Mouse (Mus musculus) embryonic facial prominence, embryonic 14.5 days (tissue): Measurements from ENCODE around the gene Dpep3. TPM values are rescaled to one million over a fixed set of nuclear protein-coding genes. Genes with fewer than 3 reads are reported as not detected.

Experiments used
- ATAC-seq: fragments of 200-750 bp; cut with Nextera tagmentation; 2 replicates; pipeline ENCODE4 v1.8.0; 2017; ENCODE audit warnings: low read depth, moderate number of reproducible peaks, moderate TSS enrichment
- DNase-seq: peaks from one replicate; pipeline ENCODE4 v3.0.0-alpha.2; 2015; ENCODE audit warnings: low spot score
- H3K27ac ChIP-seq: fragments of 300-500 bp; sonication (generic); replicated peaks from 2 replicates; pipeline ENCODE4 v1.5.1; 2014; ENCODE audit warnings: low read depth, mild to moderate bottlenecking, low read length, moderate library complexity
- H3K27me3 ChIP-seq: fragments of 300-500 bp; sonication (generic); replicated peaks from 2 replicates; pipeline ENCODE4 v1.6.1; 2014; ENCODE audit warnings: low read length; ENCODE audit not compliant: control insufficient read depth, insufficient read depth
- H3K36me3 ChIP-seq: fragments of 300-500 bp; sonication (generic); 2 replicates; pipeline ENCODE4 v1.6.1; 2014; ENCODE audit warnings: low read length, mixed read lengths; ENCODE audit not compliant: control insufficient read depth, insufficient read depth
- H3K4me1 ChIP-seq: fragments of 300-500 bp; sonication (generic); 2 replicates; pipeline ENCODE4 v1.6.1; 2014; ENCODE audit warnings: antibody characterized with exemption, low read length; ENCODE audit not compliant: control insufficient read depth, insufficient read depth
- H3K4me2 ChIP-seq: fragments of 300-500 bp; sonication (generic); 2 replicates; pipeline ENCODE4 v1.6.1; 2014; ENCODE audit warnings: low read depth, mild to moderate bottlenecking, low read length, moderate library complexity, mixed read lengths
- H3K4me3 ChIP-seq: fragments of 300-500 bp; sonication (generic); 2 replicates; pipeline ENCODE4 v1.5.1; 2014; ENCODE audit warnings: low read depth, mild to moderate bottlenecking, low read length
- H3K9ac ChIP-seq: fragments of 300-500 bp; sonication (generic); 2 replicates; pipeline ENCODE4 v1.6.1; 2014; ENCODE audit warnings: low read depth, mild to moderate bottlenecking, low read length, moderate library complexity, mixed read lengths
- H3K9me3 ChIP-seq: fragments of 300-500 bp; sonication (generic); 2 replicates; pipeline ENCODE4 v1.6.1; 2016; ENCODE audit warnings: low read length; ENCODE audit not compliant: control insufficient read depth
- WGBS: fragments of 180-500 bp; shearing (Covaris S2); extraction: QIAGEN DNeasy Blood & Tissue Kit; methylation state at CpG from one replicate; pipeline ENCODE4 v1.1.7; 2014; 5-methylcytosine and 5-hydroxymethylcytosine counted together
- polyA plus RNA-seq: library from polyadenylated mRNA; unstranded; fragments of >200 nt; fragmentation: Nextera tagmentation; extraction: Ambion mirVana; gene quantifications from 2 replicates; pipeline ENCODE4 v1.2.1, GENCODE M21; 2014

Dpep3 gene
- polyA plus RNA-seq, 1 experiment from 2014 or later: not detected

DNA sequence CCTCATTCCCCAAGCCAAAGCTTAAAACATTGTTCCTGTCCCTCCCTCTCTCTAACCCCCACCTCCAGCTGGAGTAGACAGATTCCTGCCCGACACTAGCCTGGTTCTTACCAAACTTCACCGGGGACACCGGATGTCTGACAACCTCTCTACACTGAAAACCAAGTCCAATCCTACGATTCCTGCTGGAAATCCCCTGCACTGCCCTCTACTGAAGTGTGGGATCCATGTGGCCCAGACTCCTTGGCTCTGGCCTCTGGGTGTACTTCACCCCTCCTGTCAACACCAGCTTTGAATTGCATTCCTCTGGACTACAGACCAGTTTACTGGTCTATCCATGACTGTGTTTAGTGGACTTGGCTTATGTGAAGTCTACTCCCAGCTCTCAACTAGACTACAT, 22.7 kb downstream of the Dpep3 start:
- Histone ChIP-seq H3K27ac (no peak overlapping the region), H3K9ac (no peak overlapping the region), H3K4me2 (no peak overlapping the region), H3K36me3 (peaks cover 79% of the 10 kb centered on the region), H3K4me1 (no peaks in the 10 kb centered on the region), H3K4me3 (no peak overlapping the region), H3K27me3 (no peaks in the 10 kb centered on the region), H3K9me3 (no peaks in the 10 kb centered on the region)
- DNase-seq: no peak
- WGBS: 89% methylated on average over 4 of the region's 4 CpGs
- ATAC-seq: no peak

DNA sequence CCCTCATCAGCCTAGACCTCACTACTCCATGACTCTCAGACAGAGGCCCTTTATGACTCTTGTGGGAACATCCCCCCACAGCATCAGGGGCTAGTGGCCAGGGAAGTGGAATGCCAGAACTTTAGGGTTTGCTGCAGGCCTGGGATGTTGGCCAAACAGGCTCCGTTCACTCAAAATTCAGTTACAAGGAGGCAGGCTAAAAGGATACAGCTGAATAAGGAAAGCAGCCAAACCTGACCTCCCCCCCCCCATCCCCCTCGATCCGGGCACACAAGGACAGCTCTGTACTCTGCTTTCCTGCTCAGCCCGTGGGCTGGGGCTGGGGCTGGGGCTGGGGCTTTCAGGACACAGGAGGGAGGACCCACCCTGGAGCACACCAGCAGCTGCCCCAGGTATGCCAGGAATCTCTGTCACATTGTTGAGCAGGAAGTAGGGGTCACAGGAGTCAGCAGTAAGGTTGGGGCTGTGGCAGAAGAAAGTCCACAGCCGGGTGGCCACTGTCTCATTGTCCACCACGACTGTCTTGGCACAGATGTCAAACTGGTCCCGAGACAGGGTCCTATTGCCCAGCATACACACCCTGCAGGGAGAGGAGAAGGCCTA, 28.1 kb downstream of the Dpep3 start:
- peaks cover 97% of the 10 kb centered on the region for H3K36me3 ChIP-seq
- H3K9me3 ChIP-seq: no peaks in the 10 kb centered on the region
- ATAC-seq (peak; percentile 79), DNase-seq (peak; percentile 72)
- H3K4me3 ChIP-seq: no peak overlapping the region
- WGBS: 29% methylated on average over 6 of the region's 7 CpGs
- peak overlapping the region; percentile 83 for H3K27ac ChIP-seq
- H3K9ac ChIP-seq: no peak overlapping the region
- H3K4me2 ChIP-seq: no peak overlapping the region
- no peaks in the 10 kb centered on the region for H3K27me3 ChIP-seq
- H3K4me1 ChIP-seq: peaks cover 9% of the 10 kb centered on the region; the same call in 1 of the 2 replicates

DNA sequence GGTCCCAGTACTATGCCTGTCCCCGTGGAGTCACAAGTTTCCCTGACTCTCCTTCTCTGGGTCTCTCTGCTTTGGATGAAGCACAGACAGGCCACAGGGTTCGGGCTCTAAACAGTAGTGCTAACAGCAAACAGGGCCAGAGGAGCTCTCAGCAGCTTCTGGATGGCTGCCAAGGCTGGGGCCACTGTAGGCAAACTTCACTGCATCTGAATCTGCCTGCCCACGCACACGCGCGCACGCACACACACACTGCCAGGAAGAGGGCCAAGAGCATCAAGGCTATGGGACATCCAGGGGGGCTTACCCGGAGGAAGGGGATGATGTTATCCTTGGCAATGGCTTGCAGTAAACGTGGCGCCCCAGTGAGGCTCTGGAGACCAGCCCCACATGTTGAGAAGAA, 29.9 kb downstream of the Dpep3 start:
- no peak overlapping the region for H3K4me3 ChIP-seq
- no peaks in the 10 kb centered on the region for H3K9me3 ChIP-seq
- ATAC-seq (0 out of 2 replicates have a peak, but pooled peaks have one; percentile 14), DNase-seq (peak; percentile 72)
- H3K9ac ChIP-seq: no peak overlapping the region
- no peak overlapping the region for H3K4me2 ChIP-seq
- H3K36me3 ChIP-seq: peaks cover 99% of the 10 kb centered on the region
- no peak overlapping the region for H3K27ac ChIP-seq
- no peaks in the 10 kb centered on the region for H3K27me3 ChIP-seq
- 56% methylated on average over 10 of the region's 10 CpGs for WGBS
- H3K4me1 ChIP-seq: peaks cover 9% of the 10 kb centered on the region; the same call in 1 of the 2 replicates

DNA sequence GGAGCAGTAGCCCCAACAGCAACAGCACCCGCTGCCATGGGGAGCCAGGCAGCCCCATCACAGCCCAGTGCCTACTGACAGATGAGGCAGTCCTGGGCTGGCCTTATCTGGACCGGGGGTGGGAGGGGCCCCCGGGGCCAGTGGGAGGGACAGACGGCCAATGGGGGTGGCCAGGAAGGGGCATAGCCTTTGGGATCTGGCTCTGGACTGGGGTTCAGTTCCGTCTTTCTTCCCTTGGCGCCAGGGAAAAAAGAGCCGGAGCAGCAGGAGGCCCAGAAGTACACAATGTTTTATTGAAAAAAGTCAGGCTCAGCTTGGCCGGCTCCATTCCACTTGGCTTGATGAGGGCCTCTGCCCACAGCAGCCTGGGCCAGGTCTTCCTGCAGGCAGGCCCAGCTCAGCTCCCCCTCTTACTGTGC, 35.9 kb downstream of the Dpep3 start, which contains the start of gene Lcat:
TSS of gene Lcat (minus strand) at position 62 of the 419 bp plus-strand sequence.
- H3K9ac ChIP-seq: no peak within 1 kb of the TSS
- ATAC-seq (no peak), DNase-seq (no peak)
- no peak within 1 kb of the TSS for H3K27ac ChIP-seq
- 0 out of 2 replicates have a peak, but pooled peaks cover 1% of the 10 kb centered on the region for H3K4me1 ChIP-seq
- H3K9me3 ChIP-seq: no peaks in the 10 kb centered on the region
- H3K4me2 ChIP-seq: no peak within 1 kb of the TSS
- H3K27me3 ChIP-seq: no peaks in the 10 kb centered on the region
- H3K4me3 ChIP-seq: no peak within 1 kb of the TSS
- peaks cover 86% of the 10 kb centered on the region for H3K36me3 ChIP-seq
- WGBS: 73% methylated on average over 6 of the region's 8 CpGs

DNA sequence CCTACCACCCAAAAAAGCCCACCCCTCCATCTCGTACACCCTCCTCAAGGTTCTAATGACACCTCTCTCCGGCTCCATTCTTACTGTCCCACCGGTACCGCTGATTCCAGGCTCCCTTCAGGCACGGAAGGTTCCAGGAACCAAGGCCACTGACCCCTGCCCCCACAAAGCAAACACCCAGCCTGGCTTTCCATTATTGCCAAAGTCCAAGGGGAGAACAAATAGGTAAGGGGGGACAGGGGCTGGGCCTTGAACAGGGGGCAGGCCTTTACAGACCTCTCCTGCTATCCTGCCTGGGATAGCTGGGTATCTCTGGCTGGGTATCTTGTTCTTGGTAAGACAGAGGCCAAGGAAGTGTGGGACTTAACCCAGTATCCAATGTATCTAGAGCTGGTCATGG, 36.7 kb downstream of the Dpep3 start:
- H3K36me3 ChIP-seq: peaks cover 78% of the 10 kb centered on the region
- H3K9ac ChIP-seq: no peak overlapping the region
- H3K4me1 ChIP-seq: 0 out of 2 replicates have a peak, but pooled peaks cover 4% of the 10 kb centered on the region
- H3K9me3 ChIP-seq: no peaks in the 10 kb centered on the region
- WGBS: 95% methylated on average over 5 of the region's 5 CpGs
- no peaks in the 10 kb centered on the region for H3K27me3 ChIP-seq
- no peak overlapping the region for H3K4me3 ChIP-seq
- H3K4me2 ChIP-seq: no peak overlapping the region
- ATAC-seq: no peak
- no peak overlapping the region for H3K27ac ChIP-seq
- DNase-seq: no peak

DNA sequence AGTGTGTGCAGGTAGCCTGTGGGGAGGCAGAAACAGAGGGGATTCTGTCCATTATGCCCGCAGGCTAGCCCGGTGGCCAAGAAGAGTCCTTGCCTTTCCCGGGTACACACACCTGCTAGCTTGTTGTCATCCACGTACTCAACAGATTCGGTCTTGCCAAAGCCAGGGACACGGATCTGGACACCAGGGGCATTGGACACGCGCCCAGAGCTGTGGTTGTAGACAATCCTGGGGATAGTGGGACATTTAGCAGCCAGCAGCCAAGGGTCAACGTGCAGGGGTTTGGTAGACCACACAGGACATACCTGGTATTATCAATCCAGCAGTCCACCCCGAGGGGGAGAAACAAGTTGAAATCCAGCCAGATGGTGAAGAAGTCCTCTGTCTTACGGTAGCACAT, 37.2 kb downstream of the Dpep3 start:
- Histone ChIP-seq H3K27me3 (no peaks in the 10 kb centered on the region), H3K9me3 (no peaks in the 10 kb centered on the region), H3K9ac (no peak overlapping the region), H3K27ac (no peak overlapping the region), H3K36me3 (peaks cover 73% of the 10 kb centered on the region), H3K4me1 (0 out of 2 replicates have a peak, but pooled peaks cover 4% of the 10 kb centered on the region), H3K4me3 (no peak overlapping the region), H3K4me2 (no peak overlapping the region)
- DNase-seq (no peak), ATAC-seq (no peak)
- WGBS: 93% methylated on average over 11 of the region's 11 CpGs

DNA sequence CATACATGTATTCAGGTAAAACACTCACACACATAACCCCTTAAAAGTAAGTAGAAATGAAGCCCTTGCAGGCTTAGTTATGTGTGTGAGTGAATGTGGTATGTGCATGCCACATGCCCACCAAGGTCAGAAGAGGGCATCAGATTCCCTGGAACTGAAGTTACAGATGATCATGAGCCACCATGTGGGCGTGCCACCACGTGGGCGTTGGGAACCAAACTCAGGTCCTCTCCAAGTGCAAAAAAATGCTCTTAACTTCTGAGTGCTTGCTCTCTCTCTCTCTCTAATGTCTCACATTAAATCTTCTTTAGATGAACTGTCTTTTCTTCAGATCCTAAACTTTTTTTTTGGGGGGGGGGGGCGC, 40.9 kb downstream of the Dpep3 start, which contains the start of gene Psmb10:
TSS of gene Psmb10 (minus strand) at position 139 of the 364 bp plus-strand sequence.
- peak within 1 kb of the TSS; percentile 76 for H3K9ac ChIP-seq
- H3K4me3 ChIP-seq: peak within 1 kb of the TSS; percentile 76
- peak within 1 kb of the TSS; percentile 94 for H3K4me2 ChIP-seq
- peak within 1 kb of the TSS; percentile 81 for H3K27ac ChIP-seq
- DNase-seq: peak; percentile 45
- no peaks in the 10 kb centered on the region for H3K9me3 ChIP-seq
- no peak for ATAC-seq
- no peaks in the 10 kb centered on the region for H3K27me3 ChIP-seq
- peaks cover 36% of the 10 kb centered on the region for H3K36me3 ChIP-seq
- peaks cover 15% of the 10 kb centered on the region for H3K4me1 ChIP-seq
- 32% methylated on average over 4 of the region's 4 CpGs for WGBS

DNA sequence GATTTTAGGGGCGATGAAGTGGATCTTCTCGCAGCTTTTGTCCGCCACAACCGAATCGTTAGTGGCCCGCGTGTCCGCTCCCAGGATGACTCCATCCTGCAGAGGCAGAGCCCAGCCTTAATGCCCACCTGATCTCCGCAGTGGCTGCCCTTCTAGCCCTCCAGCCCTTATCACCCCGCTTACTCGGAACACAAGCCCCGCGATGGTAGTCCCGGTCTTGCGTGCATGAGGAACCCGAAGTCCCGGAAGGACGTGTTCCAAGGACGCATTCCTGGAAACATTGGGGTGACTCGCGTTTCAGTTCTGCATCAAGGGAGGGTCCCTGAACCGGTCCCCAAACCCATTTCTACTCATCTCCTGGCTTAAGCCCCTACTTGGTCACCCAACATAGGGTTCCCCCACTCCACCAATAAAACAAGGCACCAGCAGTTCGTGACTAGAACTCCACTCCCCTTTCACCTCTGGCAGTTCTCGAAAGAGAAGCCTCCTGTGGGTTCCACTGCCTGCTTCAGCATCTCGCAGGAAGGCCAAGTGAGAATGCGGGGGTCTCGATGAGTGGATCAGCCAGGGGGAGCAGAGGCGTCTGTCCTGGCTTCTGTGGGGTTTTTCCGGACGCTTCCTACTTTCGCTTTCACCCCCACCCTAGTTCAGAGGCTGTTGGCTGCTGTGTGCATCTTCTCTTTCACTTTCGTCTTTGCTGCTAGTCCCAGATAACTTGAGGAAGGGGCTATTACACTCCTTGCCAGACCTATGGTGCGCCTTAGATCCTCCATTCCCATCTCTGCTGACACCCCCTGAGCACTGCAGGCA, 41.5 kb downstream of the Dpep3 start:
- ATAC-seq: peak; percentile 27; the same call in 1 of the 2 replicates
- H3K4me2 ChIP-seq: peak overlapping the region; percentile 94
- H3K4me1 ChIP-seq: peaks cover 15% of the 10 kb centered on the region
- peak overlapping the region; percentile 76 for H3K4me3 ChIP-seq
- H3K9me3 ChIP-seq: no peaks in the 10 kb centered on the region
- 2% methylated on average over 33 of the region's 33 CpGs for WGBS
- H3K36me3 ChIP-seq: peaks cover 30% of the 10 kb centered on the region
- peak overlapping the region; percentile 81 for H3K27ac ChIP-seq
- DNase-seq: peak; percentile 31
- no peaks in the 10 kb centered on the region for H3K27me3 ChIP-seq
- H3K9ac ChIP-seq: peak overlapping the region; percentile 76
